Mouse (Mus musculus) lung, embryonic 14.5 days (tissue): Measurements from ENCODE around the gene Clca3a2. TPM values are rescaled to one million over a fixed set of nuclear protein-coding genes. Genes with fewer than 3 reads are reported as not detected.
A peak's percentile ranks its signal among the peaks of the same experiment; 100 is the strongest.
"Not testable (repeated sequence)": the region's sequence is repeated elsewhere in the genome, so short reads cannot be mapped to it uniquely, and the experiment has no call there.

Experiments
- ATAC-seq: fragments of 200-750 bp; cut with Nextera tagmentation; 2 replicates; pipeline ENCODE4 v1.8.0; 2017; ENCODE audit warnings: mild to moderate bottlenecking, moderate TSS enrichment, moderate library complexity; ENCODE audit not compliant: insufficient read depth
- DNase-seq: peaks from one replicate; pipeline ENCODE4 v3.0.0-alpha.2; 2015
- H3K27ac ChIP-seq: fragments of 300-500 bp; sonication (generic); 2 replicates; pipeline ENCODE4 v1.5.1; 2014; ENCODE audit warnings: low read depth, mild to moderate bottlenecking, moderate library complexity
- H3K27me3 ChIP-seq: fragments of 300-500 bp; sonication (generic); 2 replicates; pipeline ENCODE4 v1.6.1; 2014; ENCODE audit warnings: low read length, control low read depth; ENCODE audit not compliant: insufficient read depth
- H3K36me3 ChIP-seq: fragments of 300-500 bp; sonication (generic); 2 replicates; pipeline ENCODE4 v1.6.1; 2014; ENCODE audit warnings: control low read depth; ENCODE audit not compliant: insufficient read depth
- H3K4me1 ChIP-seq: fragments of 300-500 bp; sonication (generic); 2 replicates; pipeline ENCODE4 v1.6.1; 2014; ENCODE audit warnings: antibody characterized with exemption, control low read depth; ENCODE audit not compliant: insufficient read depth
- H3K4me2 ChIP-seq: fragments of 300-500 bp; sonication (generic); 2 replicates; pipeline ENCODE4 v1.6.1; 2014; ENCODE audit warnings: mild to moderate bottlenecking
- H3K4me3 ChIP-seq: fragments of 300-500 bp; sonication (generic); 2 replicates; pipeline ENCODE4 v1.5.1; 2014; ENCODE audit warnings: low read depth, low read length
- H3K9ac ChIP-seq: fragments of 300-500 bp; sonication (generic); 2 replicates; pipeline ENCODE4 v1.6.1; 2014
- H3K9me3 ChIP-seq: fragments of 300-500 bp; sonication (generic); 2 replicates; pipeline ENCODE4 v1.6.1; 2016; ENCODE audit warnings: low read depth, low read length, control low read depth
- CTCF ChIP-seq: IDR thresholded peaks from 2 replicates; pipeline ENCODE4 v1.5.1; 2016; ENCODE audit warnings: antibody characterized with exemption, low read depth
- WGBS: fragments of 180-500 bp; shearing (Covaris S2); extraction: QIAGEN DNeasy Blood & Tissue Kit; methylation state at CpG from one replicate; pipeline ENCODE4 v1.1.7; 2014; 5-methylcytosine and 5-hydroxymethylcytosine counted together
- polyA plus RNA-seq: library from polyadenylated mRNA; unstranded; fragments of >200 nt; fragmentation: Nextera tagmentation; extraction: Ambion mirVana; gene quantifications from 2 replicates; pipeline ENCODE4 v1.2.1, GENCODE M21; 2014

Gene Clca3a2
- 0.23 TPM in 1 of 2 replicates, not detected in the other for polyA plus RNA-seq

- not testable (repeated sequence) for H3K27me3 ChIP-seq, H3K9me3 ChIP-seq, DNase-seq, H3K9ac ChIP-seq, H3K4me1 ChIP-seq, H3K36me3 ChIP-seq, H3K4me2 ChIP-seq, H3K27ac ChIP-seq, ATAC-seq, H3K4me3 ChIP-seq
- WGBS: 59% methylated on average over 5 of the region's 6 CpGs
Observed at GRCm38 (mm10) chr3:144819219-144819618, at the start of gene Clca3a2. TSS of gene Clca3a2 (minus strand) at chr3:144819494.

- no peak for TF ChIP-seq CTCF
- WGBS: 18% methylated on average over 4 of the region's 4 CpGs
- ATAC-seq: no peak
Observed at GRCm38 (mm10) chr3:144849584-144849983, 30.3 kb upstream of the Clca3a2 start.

GRCm38 (mm10) chr3:144849014-144849556, 29.8 kb upstream of the Clca3a2 start, which contains the start of gene Clca3b:
TSS of gene Clca3b (minus strand) at chr3:144849357.
- not testable (repeated sequence) for H3K4me1 ChIP-seq, H3K9ac ChIP-seq, H3K27ac ChIP-seq, DNase-seq, H3K9me3 ChIP-seq, ATAC-seq, H3K4me3 ChIP-seq, H3K27me3 ChIP-seq, H3K36me3 ChIP-seq, H3K4me2 ChIP-seq
- 57% methylated on average over 9 of the region's 9 CpGs for WGBS

More at GRCm38 (mm10) chr3:144849584-144849983, 30.3 kb upstream of the Clca3a2 start:
- H3K4me2 ChIP-seq: no peak overlapping the region
- H3K4me1 ChIP-seq: no peaks in the 10 kb centered on the region
- H3K27me3 ChIP-seq: no peaks in the 10 kb centered on the region
- no peak overlapping the region for H3K9ac ChIP-seq
- no peak for DNase-seq
- no peaks in the 10 kb centered on the region for H3K36me3 ChIP-seq
- no peak overlapping the region for H3K27ac ChIP-seq
- H3K9me3 ChIP-seq: no peaks in the 10 kb centered on the region
- no peak overlapping the region for H3K4me3 ChIP-seq

- WGBS: 73% methylated on average over 6 of the region's 6 CpGs
- no peaks in the 10 kb centered on the region for H3K27me3 ChIP-seq
- H3K9me3 ChIP-seq: no peaks in the 10 kb centered on the region
- H3K36me3 ChIP-seq: no peaks in the 10 kb centered on the region
- H3K4me3 ChIP-seq: no peak overlapping the region
- no peak for TF ChIP-seq CTCF
- no peak overlapping the region for H3K9ac ChIP-seq
- no peaks in the 10 kb centered on the region for H3K4me1 ChIP-seq
- no peak overlapping the region for H3K27ac ChIP-seq
- DNase-seq (no peak), ATAC-seq (no peak)
- no peak overlapping the region for H3K4me2 ChIP-seq
Observed at GRCm38 (mm10) chr3:144827257-144827656, 8.0 kb upstream of the Clca3a2 start.

GRCm38 (mm10) chr3:144825151-144825550, 5.9 kb upstream of the Clca3a2 start:
- 10% methylated on average over 10 of the region's 10 CpGs for WGBS

GRCm38 (mm10) chr3:144823331-144823730, 4.0 kb upstream of the Clca3a2 start:
- H3K36me3 ChIP-seq: no peaks in the 10 kb centered on the region
- H3K9me3 ChIP-seq: no peaks in the 10 kb centered on the region
- H3K27me3 ChIP-seq: no peaks in the 10 kb centered on the region
- no peak for TF ChIP-seq CTCF
- 74% methylated on average over 5 of the region's 5 CpGs for WGBS
- DNase-seq (no peak), ATAC-seq (no peak)
- no peaks in the 10 kb centered on the region for H3K4me1 ChIP-seq
- no peak overlapping the region for H3K27ac ChIP-seq
- H3K4me2 ChIP-seq: no peak overlapping the region
- no peak overlapping the region for H3K9ac ChIP-seq
- no peak overlapping the region for H3K4me3 ChIP-seq

More at GRCm38 (mm10) chr3:144825151-144825550, 5.9 kb upstream of the Clca3a2 start:
- no peak overlapping the region for H3K9ac ChIP-seq
- TF ChIP-seq CTCF: peak; percentile 78
- H3K4me3 ChIP-seq: no peak overlapping the region
- no peaks in the 10 kb centered on the region for H3K9me3 ChIP-seq
- H3K27ac ChIP-seq: no peak overlapping the region
- no peaks in the 10 kb centered on the region for H3K4me1 ChIP-seq
- no peak overlapping the region for H3K4me2 ChIP-seq
- ATAC-seq (peak; percentile 77), DNase-seq (peak; percentile 94)
- no peaks in the 10 kb centered on the region for H3K36me3 ChIP-seq
- H3K27me3 ChIP-seq: no peaks in the 10 kb centered on the region

GRCm38 (mm10) chr3:144820632-144821031, 1.3 kb upstream of the Clca3a2 start:
- no peak for TF ChIP-seq CTCF
- no peak for DNase-seq

GRCm38 (mm10) chr3:144813336-144813735, 6.0 kb downstream of the Clca3a2 start:
- H3K4me1 ChIP-seq, H3K36me3 ChIP-seq, H3K4me3 ChIP-seq, H3K9ac ChIP-seq, H3K4me2 ChIP-seq, H3K9me3 ChIP-seq, H3K27me3 ChIP-seq, DNase-seq, H3K27ac ChIP-seq, ATAC-seq: not testable (repeated sequence)
- 82% methylated on average over 6 of the region's 6 CpGs for WGBS

More at GRCm38 (mm10) chr3:144820632-144821031, 1.3 kb upstream of the Clca3a2 start:
- no peaks in the 10 kb centered on the region for H3K27me3 ChIP-seq
- no peaks in the 10 kb centered on the region for H3K4me1 ChIP-seq
- H3K4me3 ChIP-seq: no peak overlapping the region
- no peaks in the 10 kb centered on the region for H3K36me3 ChIP-seq
- WGBS: 36% methylated on average over 1 of the region's 1 CpGs
- H3K9ac ChIP-seq: no peak overlapping the region
- H3K9me3 ChIP-seq: no peaks in the 10 kb centered on the region
- no peak overlapping the region for H3K27ac ChIP-seq
- no peak overlapping the region for H3K4me2 ChIP-seq
- ATAC-seq: no peak
